Mouse (Mus musculus): ENCODE data around the gene Camk1d.

Camk1d gene

GRCm38 (mm10) chr2:5324806-5325205 lies 389.5 kb downstream of the Camk1d start:
- DNase-seq (ENCODE audit: low spot score in 2 of 2) = no peak

- no peak for DNase-seq (ENCODE audit: low spot score in 2 of 2)
Measured at GRCm38 (mm10) chr2:5321660-5322295, 392.5 kb downstream of the Camk1d start.

- no peak for DNase-seq (ENCODE audit: low spot score in 2 of 2)
Measured at GRCm38 (mm10) chr2:5319138-5319537, 395.2 kb downstream of the Camk1d start.

GRCm38 (mm10) chr2:5316763-5317162 lies 397.6 kb downstream of the Camk1d start:
- no peak for DNase-seq (ENCODE audit: low spot score in 2 of 2)

DNA sequence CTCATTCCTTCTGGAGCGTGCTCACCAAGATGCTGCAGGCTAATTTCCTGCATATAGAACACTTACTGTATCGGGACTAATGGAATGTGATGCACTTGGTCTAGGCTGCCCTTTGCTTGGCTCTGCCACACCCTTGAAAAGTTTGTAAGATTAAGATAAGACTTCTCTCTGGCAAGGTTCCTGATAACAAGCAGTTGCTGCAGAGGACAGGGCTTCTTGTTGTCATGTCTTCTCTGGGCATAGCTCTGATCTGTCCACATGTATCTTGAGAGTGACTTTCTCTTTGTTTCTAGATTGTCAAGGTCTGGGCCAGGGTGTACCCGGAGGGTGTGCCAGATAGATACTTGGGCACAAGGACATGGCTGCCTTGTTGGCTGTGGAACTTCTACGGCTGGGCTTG lies 398.1 kb downstream of the Camk1d start:
- no peak for DNase-seq (ENCODE audit: low spot score in 2 of 2)

GRCm38 (mm10) chr2:5315291-5315828 lies 399.0 kb downstream of the Camk1d start:
- DNase-seq (ENCODE audit: low spot score in 2 of 2) = no peak

- DNase-seq (ENCODE audit: low spot score in 2 of 2) = no peak
Measured at GRCm38 (mm10) chr2:5314530-5315166, 399.7 kb downstream of the Camk1d start.

GRCm38 (mm10) chr2:5305156-5305555 lies 409.2 kb downstream of the Camk1d start:
- no peak for DNase-seq (ENCODE audit: low spot score in 2 of 2)

- DNase-seq (ENCODE audit: low spot score in 2 of 2) = no peak
Measured at GRCm38 (mm10) chr2:5304451-5304850, 409.9 kb downstream of the Camk1d start.

DNA sequence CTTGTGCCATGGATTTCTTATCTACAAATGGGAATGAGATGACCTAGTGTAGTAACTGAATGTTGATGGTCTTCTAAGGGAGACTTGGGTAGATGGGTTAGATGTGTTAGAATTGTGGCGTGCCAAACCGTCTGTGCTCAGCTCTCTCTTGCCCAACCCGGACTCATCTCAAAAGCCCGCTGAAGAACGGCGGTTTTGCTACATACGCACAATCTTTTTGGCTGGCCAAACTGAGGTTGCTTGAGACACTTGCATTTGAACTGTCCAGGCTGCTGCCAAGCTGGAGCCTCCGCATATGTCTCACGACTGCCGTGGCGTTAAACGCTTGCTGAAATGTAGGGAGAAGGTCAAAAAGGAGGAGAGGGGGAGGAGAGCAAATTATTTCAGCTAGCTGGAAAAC lies 413.0 kb downstream of the Camk1d start:
- no peak for DNase-seq (ENCODE audit: low spot score in 2 of 2)

DNA sequence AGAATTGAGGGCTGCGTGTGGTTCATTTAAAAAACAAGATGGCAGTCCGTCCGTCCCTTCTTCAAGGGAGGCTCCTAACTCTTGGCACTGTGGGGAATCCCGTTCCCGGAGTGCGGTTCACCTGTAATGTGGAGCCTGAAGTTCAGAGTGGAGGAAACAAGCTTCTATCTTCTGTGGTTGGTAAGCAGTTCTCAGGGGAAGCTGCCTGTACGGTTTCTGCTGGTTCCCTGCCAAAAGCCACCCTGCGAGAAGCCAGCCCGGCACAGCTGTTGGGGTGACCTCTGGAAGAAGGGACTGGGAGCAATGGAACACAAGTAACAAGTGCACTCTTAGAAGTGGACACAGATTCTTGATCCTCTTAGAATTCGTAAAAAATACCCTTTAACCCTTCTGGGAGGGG lies 416.2 kb downstream of the Camk1d start:
- no peak for DNase-seq (ENCODE audit: low spot score in 2 of 2)

- no peak for DNase-seq (ENCODE audit: low spot score in 2 of 2)
Measured at GRCm38 (mm10) chr2:5296749-5297545, 417.4 kb downstream of the Camk1d start.

DNA sequence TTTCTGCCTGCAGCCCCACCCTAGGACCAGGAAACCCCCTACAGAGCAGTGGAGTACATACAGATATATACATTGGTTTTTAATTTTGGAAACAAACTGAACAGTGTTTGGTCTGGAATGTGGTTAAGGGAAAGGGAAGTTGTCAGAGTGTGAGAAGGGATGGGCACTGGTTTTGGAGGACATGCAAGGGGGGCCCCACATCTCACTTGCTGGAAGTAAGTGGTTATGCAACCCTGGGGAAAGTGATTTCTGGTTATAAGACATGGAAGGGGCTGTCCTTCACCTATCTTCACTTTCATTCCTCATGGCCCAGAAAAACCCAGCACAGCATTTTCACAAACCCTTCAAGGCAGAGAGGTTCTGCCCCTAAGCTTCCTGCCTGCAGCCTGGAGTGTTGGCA lies 419.2 kb downstream of the Camk1d start:
- DNase-seq (ENCODE audit: low spot score in 2 of 2) = no peak

GRCm38 (mm10) chr2:5294451-5294850 lies 419.9 kb downstream of the Camk1d start:
- DNase-seq (ENCODE audit: low spot score in 2 of 2) = no peak

GRCm38 (mm10) chr2:5288593-5288992 lies 425.7 kb downstream of the Camk1d start:
- no peak for DNase-seq (ENCODE audit: low spot score in 2 of 2)

DNA sequence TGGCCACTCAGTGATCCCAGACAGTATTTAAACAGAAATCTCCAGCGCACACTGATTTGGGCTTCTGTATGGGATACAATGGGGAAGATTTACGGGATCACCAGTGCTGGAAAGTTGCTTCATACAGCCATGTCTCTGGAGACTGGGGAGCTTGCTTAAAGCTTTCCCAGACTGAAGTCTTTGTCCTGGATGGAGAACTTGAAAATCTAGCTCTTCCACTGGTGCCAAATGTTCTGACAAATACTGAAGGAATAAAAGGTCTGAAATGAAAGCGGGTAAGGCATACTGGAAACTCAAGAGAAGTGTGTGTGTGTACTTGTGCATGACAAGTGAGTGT lies 427.3 kb downstream of the Camk1d start:
- DNase-seq (ENCODE audit: low spot score in 2 of 2) = no peak

GRCm38 (mm10) chr2:5286189-5287043 lies 427.9 kb downstream of the Camk1d start:
- no peak for DNase-seq (ENCODE audit: low spot score in 2 of 2)

DNA sequence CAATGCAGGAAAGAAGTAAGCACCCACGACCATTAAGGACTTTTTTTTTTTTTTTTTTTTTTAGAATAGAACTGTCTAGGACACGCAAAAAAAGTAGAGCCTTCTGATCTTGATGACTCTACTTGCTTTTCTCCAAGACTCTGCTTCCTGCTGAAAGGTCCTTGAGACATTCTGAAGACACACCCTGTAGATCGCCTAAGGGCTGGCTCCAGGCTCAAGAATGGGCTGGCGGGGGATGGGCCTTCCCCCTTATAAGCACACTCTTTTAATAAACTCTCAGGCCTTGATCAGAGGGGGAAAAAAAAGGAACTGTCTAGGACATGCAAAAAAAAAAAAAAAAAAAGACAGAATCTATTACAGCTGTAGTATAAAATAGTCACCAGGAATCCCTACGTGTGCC lies 430.0 kb downstream of the Camk1d start:
- no peak for DNase-seq (ENCODE audit: low spot score in 2 of 2)

- DNase-seq (ENCODE audit: low spot score in 2 of 2) = no peak
Measured at GRCm38 (mm10) chr2:5282623-5283022, 431.7 kb downstream of the Camk1d start.

DNA sequence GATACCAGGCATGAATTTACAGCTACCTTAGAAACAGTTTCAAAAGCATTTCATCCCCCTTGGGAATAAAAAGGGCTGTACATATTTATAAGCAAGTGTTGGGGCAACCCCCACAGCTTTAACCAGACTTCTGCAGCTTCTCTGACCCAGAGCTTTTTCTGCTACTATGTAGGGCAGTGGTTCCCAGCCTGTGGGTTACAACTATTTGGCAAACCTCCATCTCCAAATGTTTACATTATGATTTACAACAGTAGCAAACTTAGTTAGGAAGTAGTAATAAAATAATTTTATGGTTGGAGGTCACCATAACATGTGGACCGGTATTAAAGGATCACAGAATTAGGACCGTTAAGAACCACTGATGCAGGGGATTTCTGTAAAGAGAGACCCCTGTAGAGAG lies 446.3 kb downstream of the Camk1d start:
- DNase-seq (ENCODE audit: low spot score in 2 of 2) = no peak

DNA sequence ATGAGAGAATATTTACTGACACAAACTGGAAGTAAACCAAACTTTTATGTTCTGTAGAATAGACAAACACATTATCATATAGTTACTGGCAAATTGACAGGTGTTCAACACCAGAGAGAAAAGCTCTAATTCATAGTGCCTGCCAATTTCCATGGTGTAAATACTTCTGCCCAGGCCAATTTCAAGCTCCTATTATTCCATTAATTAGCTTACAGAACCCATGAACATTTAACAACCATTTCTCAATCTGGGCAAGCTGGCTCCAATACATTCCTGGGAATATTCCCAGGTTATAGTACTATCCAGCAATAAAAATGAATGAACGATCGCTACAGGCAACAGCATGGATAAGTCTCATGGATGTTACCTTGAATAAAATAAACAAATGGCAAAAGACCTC lies 452.0 kb downstream of the Camk1d start:
- DNase-seq (ENCODE audit: low spot score in 2 of 2) = no peak

- no peak for DNase-seq (ENCODE audit: low spot score in 2 of 2)
Measured at GRCm38 (mm10) chr2:5258250-5258649, 456.1 kb downstream of the Camk1d start.

All from right cerebral cortex, postnatal 36 days (tissue).